Mouse (Mus musculus): Measurements from ENCODE around the gene Siae. TPM values are rescaled to one million over a fixed set of nuclear protein-coding genes. Genes with fewer than 3 reads are reported as not detected.

The Siae gene
- total and polyA plus RNA-seq, 3 experiments, result 7.7 to 8.2 (median 7.7) TPM

- Histone ChIP-seq H3K79me2 (replicated peaks; ENCODE audit: control insufficient read depth, insufficient read depth, low read length) (no peaks in the 10 kb centered on the region), H3K27me3 (ENCODE audit: control insufficient read depth, insufficient read depth, low read length) (no peaks in the 10 kb centered on the region), H3K9ac (ENCODE audit: low read depth, low read length) (no peak overlapping the region), H3K4me1 (ENCODE audit: control insufficient read depth, insufficient read depth, low read length) (no peaks in the 10 kb centered on the region), H3K36me3 (ENCODE audit: control insufficient read depth, insufficient read depth, low read length) (no peaks in the 10 kb centered on the region), H3K27ac (no peak overlapping the region), H3K4me3 (no peak overlapping the region)
- intact Hi-C loops (cut with DNase I), result no loop called here
- WGBS, result 34% methylated on average over 4 of the region's 4 CpGs
- no peak for DNase-seq
- TF ChIP-seq POLR2A (IDR thresholded peaks at IDR 0.05; ENCODE audit: insufficient read depth, low read depth, low read length), result no peak
- no peak for TF ChIP-seq EP300 (IDR thresholded peaks at IDR 0.05; ENCODE audit: insufficient read depth, low read depth, low read length)
- no peak for TF ChIP-seq CTCF (IDR thresholded peaks at IDR 0.05)
Observed at GRCm38 (mm10) chr9:37669678-37670077, 114.2 kb downstream of the Siae start.

DNA sequence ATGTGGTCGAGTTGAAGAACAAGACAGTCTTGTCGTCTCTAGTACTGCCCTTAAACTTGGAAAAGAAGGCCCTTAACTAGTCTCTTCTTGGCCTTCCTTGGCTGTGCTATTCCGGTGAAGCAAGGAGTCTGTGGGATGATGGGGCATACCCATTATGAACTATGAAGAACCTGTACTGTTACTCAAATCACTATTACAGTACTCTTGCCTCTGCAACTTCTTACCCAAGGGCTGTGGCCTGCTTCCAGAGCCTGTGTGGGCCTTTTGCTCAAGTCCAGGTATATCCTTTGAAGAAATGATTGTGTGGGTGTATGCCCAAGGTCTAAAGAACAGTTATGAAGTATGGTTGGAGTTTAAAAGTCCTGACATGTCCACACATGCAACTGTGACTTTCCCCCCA lies 114.8 kb downstream of the Siae start:
- TF ChIP-seq EP300 (IDR thresholded peaks at IDR 0.05; ENCODE audit: insufficient read depth, low read depth, low read length) (no peak), POLR2A (IDR thresholded peaks at IDR 0.05; ENCODE audit: insufficient read depth, low read depth, low read length) (no peak), CTCF (IDR thresholded peaks at IDR 0.05) (no peak)
- Histone ChIP-seq H3K4me1 (ENCODE audit: control insufficient read depth, insufficient read depth, low read length) (no peaks in the 10 kb centered on the region), H3K27me3 (ENCODE audit: control insufficient read depth, insufficient read depth, low read length) (no peaks in the 10 kb centered on the region), H3K36me3 (ENCODE audit: control insufficient read depth, insufficient read depth, low read length) (no peaks in the 10 kb centered on the region), H3K27ac (no peak overlapping the region), H3K79me2 (replicated peaks; ENCODE audit: control insufficient read depth, insufficient read depth, low read length) (no peaks in the 10 kb centered on the region), H3K4me3 (no peak overlapping the region), H3K9ac (ENCODE audit: low read depth, low read length) (no peak overlapping the region)
- intact Hi-C loops (cut with DNase I), result no loop called here
- WGBS, result 85% methylated on average over 3 of the region's 3 CpGs
- no peak for DNase-seq

GRCm38 (mm10) chr9:37675287-37675686 lies 119.8 kb downstream of the Siae start:
- H3K4me1 ChIP-seq (ENCODE audit: control insufficient read depth, insufficient read depth, low read length), result no peaks in the 10 kb centered on the region
- intact Hi-C loops (cut with DNase I), result no loop called here
- H3K36me3 ChIP-seq (ENCODE audit: control insufficient read depth, insufficient read depth, low read length), result no peaks in the 10 kb centered on the region
- H3K79me2 ChIP-seq (replicated peaks; ENCODE audit: control insufficient read depth, insufficient read depth, low read length), result no peaks in the 10 kb centered on the region
- TF ChIP-seq EP300 (IDR thresholded peaks at IDR 0.05; ENCODE audit: insufficient read depth, low read depth, low read length), result no peak
- TF ChIP-seq CTCF (IDR thresholded peaks at IDR 0.05), result no peak
- no peak for TF ChIP-seq POLR2A (IDR thresholded peaks at IDR 0.05; ENCODE audit: insufficient read depth, low read depth, low read length)
- no peak overlapping the region for H3K4me3 ChIP-seq
- DNase-seq, result no peak
- no peak overlapping the region for H3K9ac ChIP-seq (ENCODE audit: low read depth, low read length)
- WGBS, result 63% methylated on average over 4 of the region's 4 CpGs
- no peak overlapping the region for H3K27ac ChIP-seq
- no peaks in the 10 kb centered on the region for H3K27me3 ChIP-seq (ENCODE audit: control insufficient read depth, insufficient read depth, low read length)

- intact Hi-C loops (cut with DNase I), result no loop called here
- H3K36me3 ChIP-seq (ENCODE audit: control insufficient read depth, insufficient read depth, low read length), result no peaks in the 10 kb centered on the region
- H3K4me3 ChIP-seq, result no peak overlapping the region
- H3K79me2 ChIP-seq (replicated peaks; ENCODE audit: control insufficient read depth, insufficient read depth, low read length), result no peaks in the 10 kb centered on the region
- no peaks in the 10 kb centered on the region for H3K4me1 ChIP-seq (ENCODE audit: control insufficient read depth, insufficient read depth, low read length)
- DNase-seq, result no peak
- no peak overlapping the region for H3K9ac ChIP-seq (ENCODE audit: low read depth, low read length)
- no peak overlapping the region for H3K27ac ChIP-seq
- TF ChIP-seq EP300 (IDR thresholded peaks at IDR 0.05; ENCODE audit: insufficient read depth, low read depth, low read length) (no peak), CTCF (IDR thresholded peaks at IDR 0.05) (no peak), POLR2A (IDR thresholded peaks at IDR 0.05; ENCODE audit: insufficient read depth, low read depth, low read length) (no peak)
- 94% methylated on average over 1 of the region's 1 CpGs for WGBS
- H3K27me3 ChIP-seq (ENCODE audit: control insufficient read depth, insufficient read depth, low read length), result no peaks in the 10 kb centered on the region
Observed at GRCm38 (mm10) chr9:37681123-37681522, 125.6 kb downstream of the Siae start.

- H3K9ac ChIP-seq (ENCODE audit: low read depth, low read length), result no peak overlapping the region
Observed at GRCm38 (mm10) chr9:37687288-37687940, 131.9 kb downstream of the Siae start.

DNA sequence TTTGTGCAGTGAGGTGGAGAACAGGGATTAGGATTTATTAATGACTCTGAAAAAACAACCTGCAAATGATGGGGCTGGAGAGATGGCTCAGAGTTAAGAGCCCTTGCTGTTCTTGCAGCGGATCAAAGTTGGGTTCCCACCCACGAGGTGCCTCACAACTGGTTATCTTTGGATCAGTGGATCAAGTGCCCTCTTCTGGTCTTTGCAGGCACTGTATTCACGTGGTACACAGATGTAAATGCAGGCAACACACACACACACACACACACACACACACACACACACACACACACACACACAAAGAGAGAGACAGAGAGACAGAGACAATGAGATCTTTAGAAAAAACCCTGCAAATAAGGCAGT lies 132.4 kb downstream of the Siae start:
- no peak overlapping the region for H3K27ac ChIP-seq
- intact Hi-C loops (cut with DNase I), result no loop called here
- no peaks in the 10 kb centered on the region for H3K27me3 ChIP-seq (ENCODE audit: control insufficient read depth, insufficient read depth, low read length)
- no peaks in the 10 kb centered on the region for H3K79me2 ChIP-seq (replicated peaks; ENCODE audit: control insufficient read depth, insufficient read depth, low read length)
- no peak overlapping the region for H3K4me3 ChIP-seq
- H3K9ac ChIP-seq (ENCODE audit: low read depth, low read length), result no peak overlapping the region
- WGBS, result 31% methylated on average over 3 of the region's 3 CpGs
- H3K4me1 ChIP-seq (ENCODE audit: control insufficient read depth, insufficient read depth, low read length), result no peaks in the 10 kb centered on the region
- no peak for DNase-seq
- no peak for TF ChIP-seq EP300 (IDR thresholded peaks at IDR 0.05; ENCODE audit: insufficient read depth, low read depth, low read length)
- TF ChIP-seq POLR2A (IDR thresholded peaks at IDR 0.05; ENCODE audit: insufficient read depth, low read depth, low read length), result no peak
- no peak for TF ChIP-seq CTCF (IDR thresholded peaks at IDR 0.05)
- no peaks in the 10 kb centered on the region for H3K36me3 ChIP-seq (ENCODE audit: control insufficient read depth, insufficient read depth, low read length)

More at GRCm38 (mm10) chr9:37687288-37687940, 131.9 kb downstream of the Siae start:
- DNase-seq, result no peak
- H3K4me3 ChIP-seq, result no peak overlapping the region
- no peaks in the 10 kb centered on the region for H3K79me2 ChIP-seq (replicated peaks; ENCODE audit: control insufficient read depth, insufficient read depth, low read length)
- H3K4me1 ChIP-seq (ENCODE audit: control insufficient read depth, insufficient read depth, low read length), result no peaks in the 10 kb centered on the region
- H3K36me3 ChIP-seq (ENCODE audit: control insufficient read depth, insufficient read depth, low read length), result no peaks in the 10 kb centered on the region
- WGBS, result 75% methylated on average over 3 of the region's 3 CpGs
- intact Hi-C loops (cut with DNase I), result no loop called here
- TF ChIP-seq CTCF (IDR thresholded peaks at IDR 0.05), result no peak
- no peak for TF ChIP-seq EP300 (IDR thresholded peaks at IDR 0.05; ENCODE audit: insufficient read depth, low read depth, low read length)
- TF ChIP-seq POLR2A (IDR thresholded peaks at IDR 0.05; ENCODE audit: insufficient read depth, low read depth, low read length), result no peak
- H3K27ac ChIP-seq, result no peak overlapping the region
- no peaks in the 10 kb centered on the region for H3K27me3 ChIP-seq (ENCODE audit: control insufficient read depth, insufficient read depth, low read length)

All from heart, adult 2 months (tissue).